Mouse (Mus musculus): ENCODE results near the gene Fhad1.

DNA sequence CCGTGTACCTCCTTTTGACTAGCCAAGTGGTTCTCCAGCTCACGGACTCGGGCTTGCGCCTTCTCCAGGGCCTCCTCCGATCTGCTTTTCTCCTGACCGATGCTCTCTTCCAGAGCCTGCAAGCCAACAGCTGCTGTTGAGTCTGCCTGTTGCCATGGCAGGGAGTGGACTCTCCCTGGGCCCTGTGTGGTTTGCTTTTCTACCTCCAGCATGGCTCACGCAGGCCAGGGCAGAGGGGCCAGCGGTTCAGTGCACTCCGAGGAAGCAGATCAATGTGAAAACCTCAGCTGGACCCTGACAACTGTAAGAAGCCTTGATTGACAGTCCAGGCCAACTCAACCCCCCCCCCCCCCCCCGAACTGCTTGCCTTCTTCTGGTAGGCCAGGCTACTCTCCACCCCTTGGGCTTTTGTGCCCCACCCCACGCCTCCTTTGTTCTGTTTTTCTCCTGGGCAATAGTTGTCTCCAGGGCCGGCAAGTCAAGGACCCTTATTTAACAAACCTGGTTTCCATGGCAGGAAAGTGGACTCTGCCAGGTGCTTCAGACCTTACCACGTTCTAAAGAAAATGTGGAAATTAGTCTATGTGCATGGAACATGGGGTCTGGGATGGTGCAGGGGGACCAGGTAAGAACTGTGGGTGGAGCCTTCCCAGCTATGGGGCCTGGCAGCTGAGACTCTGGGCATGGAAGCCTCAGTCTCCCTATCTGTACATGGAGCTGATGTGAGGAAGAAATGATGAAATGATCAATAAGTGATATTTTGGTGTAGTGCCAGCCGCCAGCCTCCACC lies 81.9 kb downstream of the Fhad1 start:
- no peak for TF ChIP-seq CTCF (IDR thresholded peaks at IDR 0.05; ENCODE audit: low read depth)
- no peak for TF ChIP-seq EP300 (IDR thresholded peaks at IDR 0.05; ENCODE audit: low read depth)

Measured in liver, embryonic 14.5 days (tissue).